ENCODE assay signal across 22 mouse cellular contexts in genomic region chr12:82367345-82367744, GRCm38 (mm10).
"Had no signal": no experiment of that assay in that cellular context is flagged by ENCODE, and none has a peak within 500 bp of the region (broad histone marks: within the 10 kb centered on the region; RNA-seq: fewer than 3 reads in every experiment).

No protein-coding gene starts in this region.

- DNase-seq: gastrocnemius, postnatal 14 days; gastrocnemius, postnatal 36 days; heart, adult 2 months; heart, postnatal 14 days; heart, postnatal 36 days; kidney, adult 11 months; kidney, adult 2 months; kidney, adult 9 months; kidney, postnatal 14 days; kidney, postnatal 36 days; layer of hippocampus, postnatal 36 days had no signal

- ATAC-seq: hindbrain, postnatal 0 days; liver, embryonic 12.5 days had no signal

- H3K9ac ChIP-seq: heart, embryonic 13.5 days; heart, embryonic 15.5 days; hindbrain, embryonic 13.5 days; hindbrain, embryonic 15.5 days; kidney, embryonic 15.5 days; limb, embryonic 13.5 days; limb, embryonic 15.5 days; liver, embryonic 12.5 days had no signal

- H3K4me1 ChIP-seq: kidney, embryonic 15.5 days; limb, embryonic 15.5 days had no signal

- H3K27ac ChIP-seq: heart, adult 2 months; heart, embryonic 13.5 days; heart, embryonic 15.5 days; hindbrain, embryonic 13.5 days; hindbrain, embryonic 15.5 days; hindbrain, postnatal 0 days; kidney, embryonic 15.5 days; kidney, postnatal 0 days; limb, embryonic 13.5 days; limb, embryonic 15.5 days; liver, embryonic 12.5 days had no signal

- H3K36me3 ChIP-seq: hindbrain, embryonic 15.5 days; limb, embryonic 15.5 days; liver, embryonic 12.5 days had no signal

- H3K9me3 ChIP-seq: heart, embryonic 13.5 days; heart, embryonic 15.5 days; hindbrain, embryonic 13.5 days; hindbrain, embryonic 15.5 days; kidney, embryonic 15.5 days; limb, embryonic 13.5 days; limb, embryonic 15.5 days; liver, embryonic 12.5 days had no signal

- H3K27me3 ChIP-seq: heart, embryonic 13.5 days; heart, embryonic 15.5 days; hindbrain, embryonic 13.5 days; hindbrain, embryonic 15.5 days; kidney, embryonic 15.5 days; limb, embryonic 13.5 days; limb, embryonic 15.5 days; liver, embryonic 12.5 days had no signal

- H3K4me3 ChIP-seq: heart, adult 2 months; heart, embryonic 13.5 days; heart, embryonic 15.5 days; hindbrain, embryonic 13.5 days; hindbrain, embryonic 15.5 days; kidney, embryonic 15.5 days; limb, embryonic 13.5 days; limb, embryonic 15.5 days; liver, embryonic 12.5 days had no signal

- H3K4me2 ChIP-seq: heart, embryonic 11.5 days; heart, embryonic 13.5 days; heart, embryonic 15.5 days; hindbrain, embryonic 13.5 days; hindbrain, embryonic 15.5 days; kidney, embryonic 15.5 days; limb, embryonic 13.5 days; limb, embryonic 15.5 days; liver, embryonic 12.5 days had no signal
